Comparison of ENCODE assay signal across 8 mouse cellular contexts in the genomic region with DNA sequence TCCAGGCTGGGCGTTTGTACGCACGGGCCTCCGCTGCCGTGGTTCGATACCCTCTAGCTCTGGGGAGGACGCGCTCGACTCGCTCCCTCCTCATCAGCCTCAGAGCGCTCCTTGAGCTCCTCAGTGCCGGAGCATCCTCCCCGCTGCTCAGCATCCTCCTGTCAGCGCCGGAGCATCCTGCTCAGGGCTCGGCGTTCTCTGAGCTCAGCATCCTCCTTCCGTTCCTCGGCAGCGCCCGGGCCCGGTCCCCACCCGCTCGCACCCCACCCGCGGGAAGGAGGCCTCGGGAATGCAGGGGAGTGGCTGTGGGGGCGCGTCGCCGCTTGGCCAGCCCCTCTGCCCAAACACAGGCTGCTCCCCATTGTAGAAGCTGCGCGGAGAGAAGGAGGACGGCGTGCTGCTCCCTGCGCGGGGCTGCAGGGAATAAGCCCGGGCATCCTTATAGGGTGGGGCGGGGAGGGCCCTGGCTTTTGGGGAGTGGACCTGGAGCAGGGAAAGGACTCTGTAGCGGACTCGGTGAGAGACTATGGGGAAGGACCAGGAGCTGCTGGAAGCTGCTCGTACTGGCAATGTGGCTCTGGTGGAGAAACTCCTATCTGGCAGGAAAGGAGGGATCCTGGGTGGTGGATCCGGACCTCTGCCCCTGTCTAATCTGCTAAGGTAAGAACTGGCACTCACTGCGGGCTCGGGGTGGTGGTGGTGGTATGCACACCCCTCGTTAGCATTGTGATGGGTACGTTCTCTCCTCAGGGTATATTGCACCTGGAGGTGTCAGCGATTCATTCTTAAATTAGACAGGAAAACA. TPM values are rescaled to one million over a fixed set of nuclear protein-coding genes. Genes with fewer than 3 reads are reported as not detected.
DNase-seq lines count a peak whose midpoint lies in the region; ATAC-seq lines count a peak whose summit lies in the region.

A gene (plus strand): TSS at position 364 of the 805 bp plus-strand sequence.

- peak; percentile 4 for DNase-seq in adrenal gland, adult 2 months
- no peak for DNase-seq in adrenal gland, postnatal 36 days
- peak; percentile 80 for DNase-seq in cerebellum, adult 9-10 months
- peak; percentile 31 for DNase-seq in induced T-regulatory cell, adult 2 months (ENCODE audit: low read depth)
- peak; percentile 78 to 87 for DNase-seq in left cerebral cortex, postnatal 25 days (ENCODE audit: low spot score in 2 of 2)
- DNase-seq in midbrain, embryonic 11.5 days (ENCODE audit: low spot score, missing footprints) = peak; percentile 98

- H3K4me3 ChIP-seq in midbrain, embryonic 11.5 days (ENCODE audit: low read depth, low read length) = peak within 1 kb of the TSS; percentile 76
- peak within 1 kb of the TSS; percentile 60 for H3K4me3 ChIP-seq in stomach, embryonic 16.5 days (replicated peaks; ENCODE audit: low read length)

- peak; percentile 79 for ATAC-seq in frontal cortex, adult (ENCODE audit: low TSS enrichment)
- peak; percentile 89 for ATAC-seq in midbrain, embryonic 11.5 days (ENCODE audit: low FRiP score)
- peak; percentile 61 for ATAC-seq in stomach, embryonic 16.5 days (ENCODE audit: insufficient read depth, low FRiP score)

- H3K36me3 ChIP-seq in midbrain, embryonic 11.5 days (ENCODE audit: control insufficient read depth, insufficient read depth, low read length) = no peaks in the 10 kb centered on the region
- no peaks in the 10 kb centered on the region for H3K36me3 ChIP-seq in stomach, embryonic 16.5 days (ENCODE audit: control insufficient read depth, insufficient read depth, low read length)

- intact Hi-C loops in left cerebral cortex, postnatal 25 days (cut with DNase I) = loop anchor here (2.0 to 10.0 kb wide), 2 partner anchors 101 to 121 kb away; no protein-coding TSS in a partner anchor

- under 1% methylated on average over 45 of the region's 48 CpGs for WGBS in midbrain, embryonic 11.5 days
- WGBS in stomach, embryonic 16.5 days = under 1% methylated on average over 48 of the region's 48 CpGs

- H3K27me3 ChIP-seq in midbrain, embryonic 11.5 days (ENCODE audit: control insufficient read depth, insufficient read depth, low read length) = no peaks in the 10 kb centered on the region; the same call in 1 of the 2 replicates
- H3K27me3 ChIP-seq in stomach, embryonic 16.5 days (ENCODE audit: control insufficient read depth, insufficient read depth, low read length) = peaks cover 18% of the 10 kb centered on the region

- no peaks in the 10 kb centered on the region; the same call in 1 of the 2 replicates for H3K4me1 ChIP-seq in midbrain, embryonic 11.5 days (ENCODE audit: control insufficient read depth, insufficient read depth, low read length)
- peaks cover 10% of the 10 kb centered on the region for H3K4me1 ChIP-seq in stomach, embryonic 16.5 days (ENCODE audit: control insufficient read depth, insufficient read depth, low read length)

- H3K9ac ChIP-seq in midbrain, embryonic 11.5 days (ENCODE audit: low read length) = peak within 1 kb of the TSS; percentile 80
- peak within 1 kb of the TSS; percentile 62 for H3K9ac ChIP-seq in stomach, embryonic 16.5 days (ENCODE audit: low read length)

- peak within 1 kb of the TSS; percentile 17 for H3K27ac ChIP-seq in midbrain, embryonic 11.5 days (ENCODE audit: low read depth, low read length)
- no peak within 1 kb of the TSS for H3K27ac ChIP-seq in stomach, embryonic 16.5 days (ENCODE audit: low read length)

- no peaks in the 10 kb centered on the region for H3K9me3 ChIP-seq in midbrain, embryonic 11.5 days (ENCODE audit: control insufficient read depth, low read length)
- H3K9me3 ChIP-seq in stomach, embryonic 16.5 days (replicated peaks; ENCODE audit: control insufficient read depth, low read length) = no peaks in the 10 kb centered on the region

- peak within 1 kb of the TSS; percentile 89 for H3K4me2 ChIP-seq in midbrain, embryonic 11.5 days
- H3K4me2 ChIP-seq in stomach, embryonic 16.5 days (ENCODE audit: low read depth, low read length) = peak within 1 kb of the TSS; percentile 98

RNA-seq across cellular contexts. Expression of the gene that starts here (rescaled TPM):
- total RNA-seq in adrenal gland, adult 2 months (2021) = under 1 TPM; 0.72 to 0.86 TPM
- polyA plus RNA-seq in adrenal gland, adult 2 months (2012; rRNA removed) = 0.31 and 0.50 TPM in 2 replicates
- total RNA-seq in adrenal gland, postnatal 36 days (2021) = under 1 TPM; 0.60 to 0.92 TPM
- total RNA-seq in left cerebral cortex, postnatal 25 days (2021) = 100 to 1,000 TPM; 454 to 510 TPM
- polyA plus RNA-seq in midbrain, embryonic 11.5 days (2014; fragmentation: Nextera tagmentation; extraction: Ambion mirVana) = 3.7 and 5.4 TPM in 2 replicates
- polyA plus RNA-seq in stomach, embryonic 16.5 days (2015; fragmentation: Nextera tagmentation; extraction: Ambion mirVana) = 1.3 and 1.4 TPM in 2 replicates

Comparison
In these comparisons a context has a peak if more than half of its experiments do, and no peak if none do; other contexts are left out.
1. RNA of the gene that starts here (total RNA-seq): 454 to 510 TPM in left cerebral cortex, postnatal 25 days; 0.60 to 0.92 TPM in adrenal gland, postnatal 36 days and 0.72 to 0.86 TPM in adrenal gland, adult 2 months; every median in the first group is over 100 times any median in the second.
2. Peak in DNase-seq in adrenal gland, adult 2 months; RNA of the gene not detected or under 1 TPM.
3. DNase-seq: peak in cerebellum, adult 9-10 months (single experiment), induced T-regulatory cell, adult 2 months (single experiment), left cerebral cortex, postnatal 25 days (2 of 2) and midbrain, embryonic 11.5 days (single experiment); none in adrenal gland, postnatal 36 days (0 of 2).
4. Peak in every context shown above with its lines, with median percentiles within 50 percentile points of each other: ATAC-seq.